Mouse (Mus musculus) midbrain, embryonic 13.5 days (tissue): ENCODE data around the gene S100a5. TPM values are rescaled to one million over a fixed set of nuclear protein-coding genes. Genes with fewer than 3 reads are reported as not detected.

Experiments
- ATAC-seq: fragments of 200-750 bp; cut with Nextera tagmentation; 2 replicates; pipeline ENCODE4 v1.8.0; 2017; ENCODE audit warnings: mild to moderate bottlenecking, moderate TSS enrichment, moderate library complexity
- H3K27ac ChIP-seq: fragments of 300-500 bp; sonication (generic); 2 replicates; pipeline ENCODE4 v1.5.1; 2015; ENCODE audit warnings: inconsistent platforms, mild to moderate bottlenecking, moderate library complexity
- H3K27me3 ChIP-seq: fragments of 300-500 bp; sonication (generic); 2 replicates; pipeline ENCODE4 v1.6.1; 2015; ENCODE audit warnings: mild to moderate bottlenecking, inconsistent platforms
- H3K36me3 ChIP-seq: fragments of 300-500 bp; sonication (generic); 2 replicates; pipeline ENCODE4 v1.6.1; 2015; ENCODE audit warnings: mild to moderate bottlenecking, inconsistent platforms
- H3K4me1 ChIP-seq: fragments of 300-500 bp; sonication (generic); replicated peaks from 2 replicates; pipeline ENCODE4 v1.6.1; 2015; ENCODE audit warnings: inconsistent platforms
- H3K4me2 ChIP-seq: fragments of 300-500 bp; sonication (generic); replicated peaks from 2 replicates; pipeline ENCODE4 v1.6.1; 2015; ENCODE audit warnings: moderate library complexity, mild to moderate bottlenecking, inconsistent platforms
- H3K4me3 ChIP-seq: fragments of 300-500 bp; sonication (generic); replicated peaks from 2 replicates; pipeline ENCODE4 v1.5.1; 2015; ENCODE audit warnings: mild to moderate bottlenecking, inconsistent platforms
- H3K9ac ChIP-seq: fragments of 300-500 bp; sonication (generic); replicated peaks from 2 replicates; pipeline ENCODE4 v1.6.1; 2015; ENCODE audit warnings: mild to moderate bottlenecking, inconsistent platforms
- H3K9me3 ChIP-seq: fragments of 300-500 bp; sonication (generic); 2 replicates; pipeline ENCODE4 v1.6.1; 2016; ENCODE audit warnings: mild to moderate bottlenecking, inconsistent platforms
- WGBS: fragments of 180-500 bp; shearing (Covaris S2); methylation state at CpG from one replicate; pipeline ENCODE4 v1.1.7; 2015; 5-methylcytosine and 5-hydroxymethylcytosine counted together
- polyA plus RNA-seq: library from polyadenylated mRNA; unstranded; fragments of >200 nt; fragmentation: Nextera tagmentation; extraction: Ambion mirVana; gene quantifications from 2 replicates; pipeline ENCODE4 v1.2.1, GENCODE M21; 2015

S100a5 gene
- polyA plus RNA-seq, 1 experiment from 2014 or later: not detected

- Histone ChIP-seq H3K4me1 (no peaks in the 10 kb centered on the region), H3K36me3 (no peaks in the 10 kb centered on the region), H3K9ac (no peak within 1 kb of the TSS), H3K4me2 (no peak within 1 kb of the TSS), H3K27me3 (no peaks in the 10 kb centered on the region), H3K4me3 (no peak within 1 kb of the TSS), H3K27ac (no peak within 1 kb of the TSS), H3K9me3 (no peaks in the 10 kb centered on the region)
- 85% methylated on average over 11 of the region's 11 CpGs for WGBS
- no peak for ATAC-seq
These were observed 6.7 kb upstream of the S100a5 start, which contains the start of gene Gm42674 for GRCm38 (mm10) chr3:90601486-90602110. TSS of gene Gm42674 (plus strand) at chr3:90601904.

- no peak within 1 kb of the TSS for H3K27ac ChIP-seq
- no peak for ATAC-seq
- H3K9ac ChIP-seq: no peak within 1 kb of the TSS
- no peak within 1 kb of the TSS for H3K4me2 ChIP-seq
- H3K9me3 ChIP-seq: no peaks in the 10 kb centered on the region
- no peaks in the 10 kb centered on the region for H3K36me3 ChIP-seq
- H3K4me3 ChIP-seq: no peak within 1 kb of the TSS
- no peaks in the 10 kb centered on the region for H3K4me1 ChIP-seq
- WGBS: 75% methylated on average over 3 of the region's 3 CpGs
- H3K27me3 ChIP-seq: no peaks in the 10 kb centered on the region
These were observed 4.7 kb upstream of the S100a5 start, which contains the start of gene S100a4 for GRCm38 (mm10) chr3:90603623-90604022. TSS of gene S100a4 (plus strand) at chr3:90603771.

- Histone ChIP-seq H3K36me3 (no peaks in the 10 kb centered on the region), H3K4me3 (no peak overlapping the region), H3K27me3 (no peaks in the 10 kb centered on the region), H3K4me1 (no peaks in the 10 kb centered on the region), H3K4me2 (no peak overlapping the region), H3K27ac (no peak overlapping the region), H3K9ac (no peak overlapping the region), H3K9me3 (no peaks in the 10 kb centered on the region)
- peak; percentile 70 for ATAC-seq
- WGBS: 64% methylated on average over 4 of the region's 4 CpGs
These were observed 3.9 kb upstream of the S100a5 start for GRCm38 (mm10) chr3:90604416-90604815.

- WGBS: 87% methylated on average over 3 of the region's 3 CpGs
- no peaks in the 10 kb centered on the region for H3K9me3 ChIP-seq
- no peak overlapping the region for H3K4me2 ChIP-seq
- no peaks in the 10 kb centered on the region for H3K27me3 ChIP-seq
- 0 out of 2 replicates have a peak, but pooled peaks have one; percentile 13 for ATAC-seq
- no peaks in the 10 kb centered on the region for H3K36me3 ChIP-seq
- no peak overlapping the region for H3K9ac ChIP-seq
- no peak overlapping the region for H3K27ac ChIP-seq
- no peaks in the 10 kb centered on the region for H3K4me1 ChIP-seq
- no peak overlapping the region for H3K4me3 ChIP-seq
These were observed 3.3 kb upstream of the S100a5 start for GRCm38 (mm10) chr3:90605049-90605448.

- Histone ChIP-seq H3K9me3 (no peaks in the 10 kb centered on the region), H3K9ac (no peak overlapping the region), H3K27ac (no peak overlapping the region), H3K27me3 (no peaks in the 10 kb centered on the region), H3K4me2 (no peak overlapping the region), H3K4me3 (no peak overlapping the region), H3K36me3 (no peaks in the 10 kb centered on the region), H3K4me1 (no peaks in the 10 kb centered on the region)
- ATAC-seq: no peak
- whole genome bisulfite sequencing: 95% methylated on average over 2 of the region's 2 CpGs
These were observed 2.6 kb upstream of the S100a5 start for GRCm38 (mm10) chr3:90605736-90606135.

GRCm38 (mm10) chr3:90606185-90606584 is 2.1 kb upstream of the S100a5 start:
- 96% methylated on average over 6 of the region's 6 CpGs for WGBS
- no peaks in the 10 kb centered on the region for H3K36me3 ChIP-seq
- no peak overlapping the region for H3K4me3 ChIP-seq

GRCm38 (mm10) chr3:90607361-90607760 is 962 bp upstream of the S100a5 start:
- no peaks in the 10 kb centered on the region for H3K4me1 ChIP-seq
- H3K27ac ChIP-seq: no peak overlapping the region
- H3K36me3 ChIP-seq: no peaks in the 10 kb centered on the region
- no peak for ATAC-seq
- H3K9me3 ChIP-seq: no peaks in the 10 kb centered on the region
- H3K4me3 ChIP-seq: no peak overlapping the region
- H3K9ac ChIP-seq: no peak overlapping the region
- H3K27me3 ChIP-seq: no peaks in the 10 kb centered on the region
- no peak overlapping the region for H3K4me2 ChIP-seq
- 92% methylated on average over 3 of the region's 3 CpGs for WGBS

More at GRCm38 (mm10) chr3:90606185-90606584, 2.1 kb upstream of the S100a5 start:
- no peak for ATAC-seq
- H3K9ac ChIP-seq: no peak overlapping the region
- no peaks in the 10 kb centered on the region for H3K27me3 ChIP-seq
- no peak overlapping the region for H3K4me2 ChIP-seq
- no peaks in the 10 kb centered on the region for H3K9me3 ChIP-seq
- no peaks in the 10 kb centered on the region for H3K4me1 ChIP-seq
- no peak overlapping the region for H3K27ac ChIP-seq

GRCm38 (mm10) chr3:90609102-90609501 is 779 bp downstream of the S100a5 start:
- H3K4me2 ChIP-seq: no peak overlapping the region
- H3K4me3 ChIP-seq: no peak overlapping the region
- H3K4me1 ChIP-seq: peaks cover 7% of the 10 kb centered on the region
- no peak overlapping the region for H3K9ac ChIP-seq
- H3K9me3 ChIP-seq: no peaks in the 10 kb centered on the region
- H3K36me3 ChIP-seq: no peaks in the 10 kb centered on the region
- H3K27ac ChIP-seq: no peak overlapping the region
- no peak for ATAC-seq
- H3K27me3 ChIP-seq: peaks cover 4% of the 10 kb centered on the region

- H3K9ac ChIP-seq: no peak overlapping the region
- no peak for ATAC-seq
- peaks cover 7% of the 10 kb centered on the region for H3K4me1 ChIP-seq
- no peak overlapping the region for H3K4me2 ChIP-seq
- no peak overlapping the region for H3K27ac ChIP-seq
- no peaks in the 10 kb centered on the region for H3K36me3 ChIP-seq
- no peaks in the 10 kb centered on the region for H3K9me3 ChIP-seq
- H3K4me3 ChIP-seq: no peak overlapping the region
- peaks cover 10% of the 10 kb centered on the region for H3K27me3 ChIP-seq
- WGBS: 83% methylated on average over 3 of the region's 3 CpGs
These were observed 3.2 kb downstream of the S100a5 start for GRCm38 (mm10) chr3:90611494-90611893.

- Histone ChIP-seq H3K36me3 (no peaks in the 10 kb centered on the region), H3K9me3 (no peaks in the 10 kb centered on the region), H3K27me3 (peaks cover 10% of the 10 kb centered on the region), H3K27ac (no peak overlapping the region), H3K4me1 (peaks cover 7% of the 10 kb centered on the region), H3K9ac (no peak overlapping the region), H3K4me3 (no peak overlapping the region), H3K4me2 (no peak overlapping the region)
- 57% methylated on average over 4 of the region's 4 CpGs for WGBS
- ATAC-seq: no peak
These were observed 3.7 kb downstream of the S100a5 start for GRCm38 (mm10) chr3:90612061-90612460.

GRCm38 (mm10) chr3:90612728-90613291 is 4.5 kb downstream of the S100a5 start, which contains the start of gene S100a6:
TSS of gene S100a6 (plus strand) at chr3:90612882.
- Histone ChIP-seq H3K4me3 (peak within 1 kb of the TSS; percentile 30), H3K9ac (peak within 1 kb of the TSS; percentile 39; the same call in 1 of the 2 replicates), H3K27me3 (peaks cover 10% of the 10 kb centered on the region), H3K27ac (no peak within 1 kb of the TSS), H3K4me2 (peak within 1 kb of the TSS; percentile 65), H3K36me3 (no peaks in the 10 kb centered on the region), H3K4me1 (peaks cover 7% of the 10 kb centered on the region), H3K9me3 (no peaks in the 10 kb centered on the region)
- under 1% methylated on average over 23 of the region's 23 CpGs for whole genome bisulfite sequencing
- ATAC-seq: peak; percentile 84

- Histone ChIP-seq H3K4me2 (peak overlapping the region; percentile 65), H3K27ac (no peak overlapping the region), H3K9ac (no peak overlapping the region), H3K4me1 (peaks cover 7% of the 10 kb centered on the region), H3K9me3 (no peaks in the 10 kb centered on the region), H3K36me3 (no peaks in the 10 kb centered on the region), H3K27me3 (peaks cover 10% of the 10 kb centered on the region), H3K4me3 (no peak overlapping the region)
- 74% methylated on average over 7 of the region's 7 CpGs for WGBS
- no peak for ATAC-seq
These were observed 5.3 kb downstream of the S100a5 start for GRCm38 (mm10) chr3:90613461-90614147.
